Mouse (Mus musculus): ENCODE data around the gene Pnliprp1.

The Pnliprp1 gene

GRCm38 (mm10) chr19:58776461-58776860 lies 47.8 kb downstream of the Pnliprp1 start:
- no peak for DNase-seq (ENCODE audit: low spot score in 2 of 2)

- DNase-seq (ENCODE audit: low spot score in 2 of 2): no peak
Observed at GRCm38 (mm10) chr19:58781566-58781965, 52.9 kb downstream of the Pnliprp1 start.

GRCm38 (mm10) chr19:58783938-58784337 lies 55.3 kb downstream of the Pnliprp1 start:
- no peak for DNase-seq (ENCODE audit: low spot score in 2 of 2)

- no peak for DNase-seq (ENCODE audit: low spot score in 2 of 2)
Observed at GRCm38 (mm10) chr19:58789194-58789593, 60.5 kb downstream of the Pnliprp1 start.
